Mouse (Mus musculus) heart, postnatal 0 days (tissue): ENCODE results near the gene Nfatc3. TPM values are rescaled to one million over a fixed set of nuclear protein-coding genes. Genes with fewer than 3 reads are reported as not detected.

Experiments used
- ATAC-seq: fragments of 200-750 bp; cut with Nextera tagmentation; 2 replicates; pipeline ENCODE4 v1.8.0; 2017; ENCODE audit warnings: low read depth, moderate number of reproducible peaks, moderate library complexity; ENCODE audit not compliant: insufficient read depth
- DNase-seq: peaks from one replicate; pipeline ENCODE4 v3.0.0-alpha.2; 2016; ENCODE audit warnings: low spot score
- H3K27ac ChIP-seq: fragments of 300-500 bp; sonication (generic); 2 replicates; pipeline ENCODE4 v1.5.1; 2014; ENCODE audit warnings: low read depth, mild to moderate bottlenecking
- H3K27me3 ChIP-seq: fragments of 300-500 bp; sonication (generic); 2 replicates; pipeline ENCODE4 v1.6.1; 2014; ENCODE audit warnings: low read length, mixed read lengths; ENCODE audit not compliant: control insufficient read depth, insufficient read depth
- H3K36me3 ChIP-seq: fragments of 300-500 bp; sonication (generic); replicated peaks from 2 replicates; pipeline ENCODE4 v1.6.1; 2014; ENCODE audit warnings: low read length, mixed read lengths; ENCODE audit not compliant: control insufficient read depth, insufficient read depth
- H3K4me1 ChIP-seq: fragments of 300-500 bp; sonication (generic); 2 replicates; pipeline ENCODE4 v1.6.1; 2014; ENCODE audit warnings: antibody characterized with exemption; ENCODE audit not compliant: control insufficient read depth, insufficient read depth
- H3K4me2 ChIP-seq: fragments of 300-500 bp; sonication (generic); 2 replicates; pipeline ENCODE4 v1.6.1; 2014; ENCODE audit warnings: low read depth, mild to moderate bottlenecking, low read length, moderate library complexity
- H3K4me3 ChIP-seq: fragments of 300-500 bp; sonication (generic); 2 replicates; pipeline ENCODE4 v1.5.1; 2014; ENCODE audit warnings: low read depth, low read length
- H3K9ac ChIP-seq: fragments of 300-500 bp; sonication (generic); replicated peaks from 2 replicates; pipeline ENCODE4 v1.6.1; 2014; ENCODE audit warnings: low read depth, low read length, mixed read lengths
- H3K9me3 ChIP-seq: fragments of 300-500 bp; sonication (generic); replicated peaks from 2 replicates; pipeline ENCODE4 v1.6.1; 2016; ENCODE audit warnings: low read length; ENCODE audit not compliant: control insufficient read depth
- CTCF ChIP-seq: IDR thresholded peaks from 2 replicates; pipeline ENCODE4 v1.5.1; 2016; ENCODE audit warnings: antibody characterized with exemption, control low read depth, low read depth
- EP300 ChIP-seq: IDR thresholded peaks from 2 replicates; pipeline ENCODE4 v1.6.1; 2016; ENCODE audit warnings: antibody characterized with exemption, low read depth
- WGBS: fragments of 180-500 bp; shearing (Covaris S2); extraction: QIAGEN DNeasy Blood & Tissue Kit; methylation state at CpG from one replicate; pipeline ENCODE4 v1.1.7; 2014; 5-methylcytosine and 5-hydroxymethylcytosine counted together
- polyA plus RNA-seq: library from polyadenylated mRNA; unstranded; fragments of >200 nt; fragmentation: Nextera tagmentation; extraction: Ambion mirVana; gene quantifications from 2 replicates; pipeline ENCODE4 v1.2.1, GENCODE M21; 2015
- total RNA-seq: library from RNA; depleted of rRNA; stranded (reverse); fragments of >200 nt; gene quantifications from 2 replicates; pipeline ENCODE4 v1.2.3, GENCODE M21; 2014; ENCODE audit warnings: low replicate concordance

Nfatc3 gene
- total and polyA plus RNA-seq, 2 experiments from 2014 or later: 2.0 to 26.6 TPM

- 87% methylated on average over 7 of the region's 7 CpGs for WGBS
- peaks cover 6% of the 10 kb centered on the region; the same call in 1 of the 2 replicates for H3K4me1 ChIP-seq
- H3K4me3 ChIP-seq: no peak overlapping the region
- H3K9me3 ChIP-seq: no peaks in the 10 kb centered on the region
- ATAC-seq (no peak), DNase-seq (no peak)
- TF ChIP-seq EP300 (no peak), CTCF (no peak)
- H3K27ac ChIP-seq: no peak overlapping the region
- no peak overlapping the region for H3K4me2 ChIP-seq
- H3K9ac ChIP-seq: no peak overlapping the region
- peaks cover 20% of the 10 kb centered on the region for H3K27me3 ChIP-seq
- peaks cover 53% of the 10 kb centered on the region for H3K36me3 ChIP-seq
Measured at GRCm38 (mm10) chr8:106131488-106132222, 73.0 kb downstream of the Nfatc3 start.

DNA sequence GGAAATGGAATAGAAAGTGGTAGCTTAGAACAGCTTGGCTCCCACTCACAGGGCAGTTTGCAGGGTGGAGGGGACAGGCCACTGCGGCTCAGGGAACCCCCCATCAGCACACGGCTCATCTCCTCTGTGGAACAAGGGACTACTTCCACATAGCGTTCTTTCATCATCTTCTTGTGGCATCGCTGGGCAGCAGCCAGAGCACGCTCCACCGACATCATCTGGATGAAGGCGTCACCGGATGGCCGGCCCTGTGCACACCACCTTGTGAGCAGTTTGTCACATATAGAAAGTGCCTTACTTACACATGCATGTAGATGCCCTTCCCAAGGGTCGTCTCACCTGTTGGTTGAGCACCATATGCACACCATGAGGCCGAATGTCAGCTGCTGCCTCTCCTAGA lies 73.7 kb downstream of the Nfatc3 start:
- H3K9ac ChIP-seq: no peak overlapping the region
- H3K9me3 ChIP-seq: no peaks in the 10 kb centered on the region
- TF ChIP-seq EP300 (no peak), CTCF (no peak)
- peaks cover 13% of the 10 kb centered on the region for H3K4me1 ChIP-seq
- H3K4me2 ChIP-seq: no peak overlapping the region
- no peak overlapping the region for H3K4me3 ChIP-seq
- DNase-seq (no peak), ATAC-seq (no peak)
- H3K27ac ChIP-seq: no peak overlapping the region
- H3K36me3 ChIP-seq: peaks cover 47% of the 10 kb centered on the region
- H3K27me3 ChIP-seq: peaks cover 24% of the 10 kb centered on the region
- WGBS: 87% methylated on average over 11 of the region's 11 CpGs

DNA sequence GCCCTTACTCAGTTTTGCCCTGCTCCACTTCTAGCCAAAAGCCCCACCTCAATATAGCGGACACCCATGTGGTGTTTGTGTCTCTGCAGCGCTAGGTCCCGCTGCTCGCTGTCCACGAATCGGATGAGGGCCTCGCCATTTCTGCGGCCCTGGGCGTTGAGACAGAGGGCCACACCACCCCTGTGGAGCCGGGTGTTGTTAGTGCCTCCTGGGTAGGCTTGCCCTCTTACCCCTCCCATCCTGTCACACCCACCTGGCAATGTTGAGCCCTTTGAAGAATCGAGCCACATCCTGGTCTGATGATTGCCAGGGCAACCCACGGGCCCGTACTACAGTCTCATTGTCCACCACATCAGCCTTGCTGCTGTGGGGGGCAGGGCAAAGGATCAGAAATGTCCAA lies 74.9 kb downstream of the Nfatc3 start:
- H3K9ac ChIP-seq: no peak overlapping the region
- TF ChIP-seq EP300 (no peak), CTCF (no peak)
- ATAC-seq: no peak
- WGBS: 65% methylated on average over 13 of the region's 13 CpGs
- no peak overlapping the region for H3K4me2 ChIP-seq
- no peak overlapping the region for H3K27ac ChIP-seq
- no peak for DNase-seq
- H3K27me3 ChIP-seq: peaks cover 24% of the 10 kb centered on the region
- H3K4me1 ChIP-seq: peaks cover 18% of the 10 kb centered on the region
- H3K4me3 ChIP-seq: no peak overlapping the region
- peaks cover 38% of the 10 kb centered on the region for H3K36me3 ChIP-seq
- no peaks in the 10 kb centered on the region for H3K9me3 ChIP-seq

GRCm38 (mm10) chr8:106133946-106134345 lies 75.3 kb downstream of the Nfatc3 start:
- TF ChIP-seq CTCF: no peak
- no peak for TF ChIP-seq EP300
- no peak for ATAC-seq
- 67% methylated on average over 6 of the region's 6 CpGs for WGBS

DNA sequence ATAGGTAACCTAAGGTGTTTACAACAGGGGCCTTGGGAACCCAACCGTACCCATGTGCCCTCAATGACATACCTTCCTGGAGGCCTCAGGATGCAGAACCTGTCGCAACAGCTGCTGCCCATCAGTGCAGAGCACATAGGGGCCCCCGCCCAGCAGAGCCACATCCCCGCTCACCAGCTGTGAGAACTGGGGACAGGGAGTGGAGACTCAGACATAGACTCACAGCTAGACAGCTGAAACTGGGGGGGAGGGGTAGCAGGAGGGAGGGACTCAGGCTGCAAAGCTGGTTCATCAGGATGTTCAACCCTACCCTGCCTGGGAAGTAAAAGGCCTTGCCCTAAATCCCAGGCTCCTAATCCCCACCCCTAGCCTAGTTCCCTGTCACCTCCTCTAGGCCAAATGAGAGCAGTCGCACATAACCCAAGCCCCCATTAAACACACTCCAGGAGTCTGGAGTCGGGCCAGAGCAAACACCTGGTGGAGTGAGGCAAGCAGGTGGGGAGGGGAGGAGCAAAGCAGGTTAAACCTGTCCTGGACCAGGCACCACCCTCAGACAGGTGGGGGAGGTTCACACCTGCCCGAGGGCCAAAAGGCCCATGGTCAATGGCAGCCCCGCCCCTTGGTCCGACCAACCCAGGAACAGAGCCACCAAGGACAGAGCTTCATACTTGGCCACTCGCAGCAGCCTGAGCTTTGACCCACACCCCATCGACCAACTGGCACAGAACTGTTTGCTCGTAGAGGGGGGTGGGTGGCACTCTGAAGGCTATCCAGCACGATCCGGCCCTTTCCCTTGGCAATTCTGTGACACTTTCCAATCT lies 76.3 kb downstream of the Nfatc3 start:
- no peak for ATAC-seq
- H3K36me3 ChIP-seq: peaks cover 23% of the 10 kb centered on the region

More at GRCm38 (mm10) chr8:106133946-106134345, 75.3 kb downstream of the Nfatc3 start:
- peaks cover 33% of the 10 kb centered on the region for H3K36me3 ChIP-seq
- H3K4me2 ChIP-seq: no peak overlapping the region
- no peak overlapping the region for H3K27ac ChIP-seq
- no peaks in the 10 kb centered on the region for H3K9me3 ChIP-seq
- H3K4me3 ChIP-seq: no peak overlapping the region
- no peak overlapping the region for H3K9ac ChIP-seq
- no peak for DNase-seq
- H3K4me1 ChIP-seq: peaks cover 18% of the 10 kb centered on the region
- peaks cover 24% of the 10 kb centered on the region for H3K27me3 ChIP-seq

More for the DNA sequence above, 76.3 kb downstream of the Nfatc3 start:
- DNase-seq: no peak
- Histone ChIP-seq H3K4me3 (no peak overlapping the region; the same call in 1 of the 2 replicates), H3K4me1 (peaks cover 18% of the 10 kb centered on the region), H3K27ac (no peak overlapping the region), H3K4me2 (no peak overlapping the region), H3K9me3 (no peaks in the 10 kb centered on the region), H3K9ac (no peak overlapping the region), H3K27me3 (peaks cover 24% of the 10 kb centered on the region)
- TF ChIP-seq CTCF (no peak), EP300 (no peak)
- WGBS: 35% methylated on average over 14 of the region's 14 CpGs
